Mouse (Mus musculus): ENCODE measurements around the gene Arhgef10l.

Gene Arhgef10l

GRCm38 (mm10) chr4:140665760-140666159 lies at the start of gene Arhgef10l:
Gene Arhgef10l (minus strand): TSS chr4:140666012.
- in situ Hi-C loops (cut with MboI, MseI): no loop called here

- in situ Hi-C loops (cut with MboI, MseI): loop anchor here (5.0 to 25.0 kb wide), 3 partner anchors 37 to 1277 kb away; no protein-coding TSS in a partner anchor
Measured at GRCm38 (mm10) chr4:140714586-140714985, 48.8 kb upstream of the Arhgef10l start.

- in situ Hi-C loops (cut with MboI, MseI): loop anchor here (5.0 to 25.0 kb wide), 3 partner anchors 36 to 1276 kb away; no protein-coding TSS in a partner anchor
Measured at GRCm38 (mm10) chr4:140713480-140714365, 47.9 kb upstream of the Arhgef10l start.

GRCm38 (mm10) chr4:140711360-140711759 lies 45.5 kb upstream of the Arhgef10l start:
- in situ Hi-C loops (cut with MboI, MseI): loop anchor here (5.0 to 25.0 kb wide), 3 partner anchors 34 to 1274 kb away; no protein-coding TSS in a partner anchor

- in situ Hi-C loops (cut with MboI, MseI): loop anchor here (5.0 to 25.0 kb wide), 3 partner anchors 33 to 1273 kb away; no protein-coding TSS in a partner anchor
Measured at GRCm38 (mm10) chr4:140710781-140711180, 45.0 kb upstream of the Arhgef10l start.

GRCm38 (mm10) chr4:140709617-140710016 lies 43.8 kb upstream of the Arhgef10l start:
- in situ Hi-C loops (cut with MboI, MseI): loop anchor here (5.0 to 25.0 kb wide), 4 partner anchors 32 to 1515 kb away; partner anchors contain the start of gene Capzb

GRCm38 (mm10) chr4:140709111-140709510 lies 43.3 kb upstream of the Arhgef10l start:
- in situ Hi-C loops (cut with MboI, MseI): loop anchor here (10.0 to 25.0 kb wide), 2 partner anchors 1272 to 1514 kb away; partner anchors contain the start of gene Capzb

GRCm38 (mm10) chr4:140708297-140708927 lies 42.6 kb upstream of the Arhgef10l start:
- in situ Hi-C loops (cut with MboI, MseI): loop anchor here (10.0 to 25.0 kb wide), 2 partner anchors 1271 to 1514 kb away; partner anchors contain the start of gene Capzb

- in situ Hi-C loops (cut with MboI, MseI): loop anchor here (10.0 to 25.0 kb wide), 2 partner anchors 1270 to 1513 kb away; partner anchors contain the start of gene Capzb
Measured at GRCm38 (mm10) chr4:140707615-140708014, 41.8 kb upstream of the Arhgef10l start.

GRCm38 (mm10) chr4:140704166-140704565 lies 38.4 kb upstream of the Arhgef10l start:
- in situ Hi-C loops (cut with MboI, MseI): loop anchor here (10.0 to 25.0 kb wide), 2 partner anchors 1267 to 1509 kb away; partner anchors contain the start of gene Capzb

GRCm38 (mm10) chr4:140703636-140704035 lies 37.8 kb upstream of the Arhgef10l start:
- in situ Hi-C loops (cut with MboI, MseI): loop anchor here (10.0 to 25.0 kb wide), 2 partner anchors 1266 to 1509 kb away; partner anchors contain the start of gene Capzb

- in situ Hi-C loops (cut with MboI, MseI): loop anchor here (10.0 to 25.0 kb wide), 2 partner anchors 1265 to 1508 kb away; partner anchors contain the start of gene Capzb
Measured at GRCm38 (mm10) chr4:140702611-140703327, 37.0 kb upstream of the Arhgef10l start.

- in situ Hi-C loops (cut with MboI, MseI): loop anchor here (10.0 to 25.0 kb wide), 2 partner anchors 1265 to 1507 kb away; partner anchors contain the start of gene Capzb
Measured at GRCm38 (mm10) chr4:140701716-140702561, 36.1 kb upstream of the Arhgef10l start.

- in situ Hi-C loops (cut with MboI, MseI): loop anchor here (10.0 to 25.0 kb wide), 2 partner anchors 1264 to 1506 kb away; partner anchors contain the start of gene Capzb
Measured at GRCm38 (mm10) chr4:140701049-140701715, 35.4 kb upstream of the Arhgef10l start.

GRCm38 (mm10) chr4:140700269-140701018 lies 34.6 kb upstream of the Arhgef10l start, which contains the start of gene Rcc2:
Gene Rcc2 (plus strand): TSS chr4:140700541.
- in situ Hi-C loops (cut with MboI, MseI): loop anchor here (10.0 to 25.0 kb wide), 2 partner anchors 1263 to 1506 kb away; partner anchors contain the start of gene Capzb

GRCm38 (mm10) chr4:140699441-140700127 lies 33.8 kb upstream of the Arhgef10l start:
- in situ Hi-C loops (cut with MboI, MseI): loop anchor here (10.0 to 25.0 kb wide), 2 partner anchors 1262 to 1505 kb away; partner anchors contain the start of gene Capzb
